Mouse (Mus musculus) heart, postnatal 10 days (tissue): Measurements from ENCODE around the gene Ddost. TPM values are rescaled to one million over a fixed set of nuclear protein-coding genes. Genes with fewer than 3 reads are reported as not detected.
"Not testable (repeated sequence)": the region's sequence is repeated elsewhere in the genome, so short reads cannot be mapped to it uniquely, and the experiment has no call there.

Experiments
- DNase-seq, 2 experiments: peaks; one replicate each; pipeline ENCODE4 v3.0.0; 2021
- intact Hi-C: fragments of 180-260 bp; cut with DNase I; formaldehyde crosslinking; loops from one replicate; pipeline ENCODE4 v1.15.1; 2025
- total RNA-seq, 2 experiments: library from RNA; stranded (reverse); gene quantifications; 2 replicates each; pipeline ENCODE4 v1.2.3; 2021

Gene Ddost
- total RNA-seq, 2 experiments from 2014 or later = 87.3 to 89.2 TPM

DNA sequence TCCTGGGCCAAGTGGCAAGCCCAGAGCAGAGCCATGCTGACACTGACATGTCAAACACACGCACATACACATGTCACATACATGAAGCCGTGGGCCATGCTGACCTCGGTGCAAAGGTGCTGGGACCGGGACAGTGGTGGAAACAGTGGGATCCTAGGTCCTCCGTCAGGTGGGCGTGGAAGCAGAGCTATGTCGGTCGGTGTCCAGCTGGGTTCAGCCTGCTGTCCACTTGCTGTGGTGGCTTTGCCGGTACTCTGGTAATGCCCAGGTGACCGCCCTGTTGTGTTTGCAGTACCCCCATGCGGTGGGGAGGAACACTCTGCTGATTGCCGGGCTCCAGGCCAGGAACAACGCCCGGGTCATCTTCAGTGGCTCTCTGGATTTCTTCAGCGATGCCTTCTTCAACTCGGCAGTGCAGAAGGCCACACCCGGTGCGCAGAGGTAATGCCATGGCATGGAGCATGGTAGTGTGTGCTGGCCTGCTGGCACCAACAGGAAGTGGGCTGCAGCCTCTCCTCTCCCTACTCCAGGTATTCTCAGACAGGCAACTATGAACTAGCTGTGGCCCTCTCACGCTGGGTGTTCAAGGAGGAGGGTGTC, 5.9 kb downstream of the Ddost start:
- DNase-seq = no peak
- intact Hi-C loops = no loop called here

GRCm38 (mm10) chr4:138311595-138311994, 7.1 kb downstream of the Ddost start:
- DNase-seq = peak in 1 of 2 experiments; percentile 58
- intact Hi-C loops = no loop called here

- intact Hi-C loops = no loop called here
These were observed 7.6 kb downstream of the Ddost start for GRCm38 (mm10) chr4:138312105-138312504.

GRCm38 (mm10) chr4:138313021-138313420, 8.5 kb downstream of the Ddost start:
- DNase-seq = no peak
- intact Hi-C loops = no loop called here

More at GRCm38 (mm10) chr4:138312105-138312504, 7.6 kb downstream of the Ddost start:
- DNase-seq = no peak

- intact Hi-C loops = no loop called here
- DNase-seq = no peak
These were observed 9.3 kb downstream of the Ddost start for GRCm38 (mm10) chr4:138313795-138314194.

DNA sequence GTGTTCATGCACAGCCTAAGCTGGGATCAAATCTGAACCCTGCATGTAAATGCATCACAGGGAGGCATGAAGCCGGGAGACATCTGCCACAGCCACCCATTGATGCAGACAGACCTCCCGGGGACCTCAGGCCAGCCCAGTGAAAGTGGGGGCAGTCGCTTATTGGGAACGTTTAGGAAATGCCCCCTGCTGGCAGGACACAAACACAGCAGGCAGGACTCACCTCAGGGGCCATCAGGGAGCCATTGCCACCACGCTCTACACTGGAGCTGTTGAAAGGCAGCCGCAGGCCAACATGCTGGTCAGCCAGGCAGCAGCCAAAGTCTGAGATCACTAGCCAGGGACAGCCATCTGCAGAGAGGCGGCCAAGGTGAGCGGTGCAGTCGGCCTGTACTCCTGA, 11.3 kb downstream of the Ddost start:
- DNase-seq = peak in 1 of 2 experiments; percentile 53
- intact Hi-C loops = no loop called here

GRCm38 (mm10) chr4:138316369-138316768, 11.8 kb downstream of the Ddost start:
- no peak for DNase-seq
- intact Hi-C loops = no loop called here

DNA sequence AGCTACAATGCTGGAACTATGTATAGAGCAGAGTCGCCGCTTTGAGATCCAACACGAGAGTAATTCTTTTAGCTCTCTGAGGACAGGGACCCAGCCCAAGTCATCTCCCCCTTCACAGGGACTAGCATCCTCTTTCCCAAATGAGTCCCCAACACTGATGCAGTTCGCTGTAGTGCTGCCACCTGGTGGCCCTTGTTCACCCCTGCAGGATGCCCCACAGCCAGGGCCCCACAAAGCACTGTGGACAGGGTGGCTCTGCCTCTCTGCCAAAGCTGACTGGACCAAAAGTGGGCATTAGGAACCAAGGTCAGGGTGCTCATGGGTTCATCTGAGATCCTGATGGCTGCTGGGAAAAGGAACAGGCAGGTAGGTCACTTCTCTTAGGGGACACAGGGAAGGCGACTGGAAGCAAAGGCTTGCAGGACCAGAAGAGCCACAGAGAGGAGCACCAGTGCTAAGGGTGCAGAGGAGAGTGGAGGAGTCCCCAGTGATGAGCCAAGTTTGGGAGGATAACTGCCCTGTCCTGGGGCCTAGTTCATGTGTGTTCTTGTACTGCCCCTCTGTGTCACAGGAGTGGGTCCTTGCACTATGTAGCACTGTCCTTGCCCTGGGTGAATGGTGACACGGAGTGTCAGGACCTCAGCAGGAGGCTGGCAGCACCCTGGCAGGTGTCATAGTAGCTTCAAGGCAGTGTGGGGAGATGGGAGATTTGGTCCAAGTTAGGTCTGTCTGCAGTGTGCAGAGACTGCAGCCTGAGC, 14.2 kb downstream of the Ddost start:
- peak; percentile 62 to 79 for DNase-seq
- intact Hi-C loops = loop anchor here (1.0 kb wide), 2 partner anchors 61 to 108 kb away; no protein-coding TSS in a partner anchor

DNA sequence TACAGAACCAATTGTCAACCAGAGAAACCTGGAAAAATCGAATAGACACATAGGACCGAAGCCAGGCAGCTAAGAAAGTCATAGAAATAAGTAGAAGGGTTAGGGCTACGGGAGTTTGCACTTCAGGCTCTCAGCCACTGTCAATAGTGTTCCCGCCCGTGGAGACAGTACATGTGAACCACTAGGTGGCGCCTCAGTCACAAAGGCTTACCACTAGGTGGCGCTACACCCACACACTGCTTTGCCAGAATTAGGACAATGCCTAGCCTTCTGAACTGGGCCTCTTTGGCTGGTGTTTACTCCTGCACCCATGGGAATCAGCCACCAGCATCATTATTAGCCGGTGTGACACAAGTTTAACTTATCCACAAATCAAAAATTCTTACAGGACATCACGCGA, 15.0 kb downstream of the Ddost start:
- DNase-seq = peak; percentile 90 to 95
- intact Hi-C loops = loop anchor here (1.0 kb wide), 2 partner anchors 60 to 107 kb away; no protein-coding TSS in a partner anchor

GRCm38 (mm10) chr4:138320711-138321110, 16.2 kb downstream of the Ddost start:
- intact Hi-C loops = no loop called here
- no peak for DNase-seq

DNA sequence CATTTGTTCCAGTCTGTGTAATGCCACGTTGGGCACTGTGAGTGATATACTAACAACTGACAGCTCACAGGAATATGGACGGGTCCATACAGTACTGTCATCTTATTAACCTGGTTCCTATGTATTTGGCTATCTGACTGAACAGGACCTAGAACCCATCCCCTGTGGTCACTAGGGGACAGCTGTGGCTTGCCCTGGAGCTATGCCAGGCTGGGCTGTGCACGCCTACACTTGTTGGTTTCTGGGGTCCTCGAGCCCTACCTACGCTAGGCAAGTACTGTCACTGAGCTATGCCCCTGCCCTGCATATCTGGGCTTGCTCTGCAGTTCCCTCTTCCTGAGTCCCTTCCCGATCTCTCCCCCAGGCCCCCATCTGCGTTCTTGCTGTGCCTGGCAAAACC, 17.0 kb downstream of the Ddost start:
- no peak for DNase-seq
- intact Hi-C loops = no loop called here

DNA sequence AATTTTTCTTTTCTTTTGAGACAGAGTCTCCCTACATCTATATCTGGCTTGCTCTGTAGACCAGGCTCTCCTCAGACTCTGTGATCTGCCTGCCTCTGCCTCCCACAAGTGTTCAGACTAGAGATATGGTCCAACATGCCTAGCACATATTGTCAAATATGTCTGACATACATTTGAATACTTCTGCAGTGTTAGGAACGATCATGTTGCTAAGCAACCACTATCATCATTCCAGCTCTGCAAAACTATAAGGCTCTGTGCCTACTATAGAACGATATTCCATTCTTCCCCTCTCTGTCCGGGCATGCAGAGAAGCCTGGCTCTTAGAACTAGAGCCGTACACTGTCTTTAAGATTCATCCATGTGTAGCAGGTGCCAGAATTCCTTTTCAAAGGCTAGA, 18.2 kb downstream of the Ddost start:
- intact Hi-C loops = no loop called here
- no peak for DNase-seq

- peak; percentile 31 to 54 for DNase-seq
- intact Hi-C loops = no loop called here
These were observed 19.2 kb downstream of the Ddost start for GRCm38 (mm10) chr4:138323753-138324152.

DNA sequence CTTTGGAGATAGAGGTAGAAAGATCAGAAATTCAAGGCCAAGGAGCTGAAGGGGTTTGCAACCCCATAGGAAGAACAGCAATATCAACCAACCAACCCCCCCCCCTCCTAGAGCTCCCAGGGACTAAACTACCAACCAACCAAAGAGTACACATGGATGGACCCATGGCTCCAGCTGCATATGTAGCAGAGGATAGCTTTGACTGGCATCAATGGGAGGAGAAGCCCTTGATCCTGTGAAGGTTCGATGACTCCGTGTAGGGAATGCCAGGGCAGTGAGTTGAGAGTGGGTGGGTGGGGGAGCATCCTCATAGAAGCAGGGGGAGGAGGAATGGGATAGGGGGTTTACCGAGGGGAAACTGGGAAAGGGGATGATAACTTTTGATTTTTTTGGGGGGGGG, 19.9 kb downstream of the Ddost start:
- DNase-seq = no peak
- intact Hi-C loops = no loop called here

DNA sequence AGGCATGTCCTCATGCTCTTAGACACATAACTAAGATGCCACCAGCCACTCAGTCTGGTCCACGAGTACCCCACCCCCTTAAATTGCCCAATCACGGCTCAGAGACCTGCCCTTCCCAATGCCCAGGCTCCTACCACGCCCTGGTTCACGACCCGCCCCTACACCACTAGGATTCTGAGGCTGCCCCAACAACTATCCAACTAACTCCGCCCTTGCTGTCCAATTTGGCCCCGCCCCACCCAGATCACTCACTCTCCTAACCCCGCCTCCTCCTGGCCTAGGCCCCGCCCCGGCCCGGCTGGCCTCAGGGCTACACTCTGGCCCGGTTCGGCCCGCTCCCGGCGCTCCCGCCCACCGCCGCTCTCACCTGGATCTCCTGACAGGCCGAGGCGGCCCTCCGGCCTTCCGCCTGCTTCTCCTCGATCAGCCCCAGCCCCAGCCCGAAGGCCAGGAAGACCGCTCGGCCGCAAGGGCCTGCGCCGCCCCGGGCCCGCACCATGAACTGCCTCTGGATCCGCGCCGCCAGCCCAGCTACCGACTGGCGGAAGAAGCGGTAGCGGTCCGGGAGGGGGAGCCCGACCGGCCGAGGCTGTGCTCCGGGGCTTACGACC, 21.0 kb downstream of the Ddost start:
- DNase-seq = peak; percentile 97 to 98
- intact Hi-C loops = loop anchor here (1.0 kb wide), 1 partner anchor 54 kb away; no protein-coding TSS in a partner anchor

- DNase-seq = peak; percentile 94 to 95
- intact Hi-C loops = loop anchor here (1.0 kb wide), 1 partner anchor 53 kb away; no protein-coding TSS in a partner anchor
These were observed 21.7 kb downstream of the Ddost start, which contains the start of gene Pink1 for GRCm38 (mm10) chr4:138326077-138326695. Gene Pink1 (minus strand): TSS chr4:138326307.

- intact Hi-C loops, DNase-seq: not testable (repeated sequence)
These were observed 22.6 kb downstream of the Ddost start for GRCm38 (mm10) chr4:138327155-138327554.

DNA sequence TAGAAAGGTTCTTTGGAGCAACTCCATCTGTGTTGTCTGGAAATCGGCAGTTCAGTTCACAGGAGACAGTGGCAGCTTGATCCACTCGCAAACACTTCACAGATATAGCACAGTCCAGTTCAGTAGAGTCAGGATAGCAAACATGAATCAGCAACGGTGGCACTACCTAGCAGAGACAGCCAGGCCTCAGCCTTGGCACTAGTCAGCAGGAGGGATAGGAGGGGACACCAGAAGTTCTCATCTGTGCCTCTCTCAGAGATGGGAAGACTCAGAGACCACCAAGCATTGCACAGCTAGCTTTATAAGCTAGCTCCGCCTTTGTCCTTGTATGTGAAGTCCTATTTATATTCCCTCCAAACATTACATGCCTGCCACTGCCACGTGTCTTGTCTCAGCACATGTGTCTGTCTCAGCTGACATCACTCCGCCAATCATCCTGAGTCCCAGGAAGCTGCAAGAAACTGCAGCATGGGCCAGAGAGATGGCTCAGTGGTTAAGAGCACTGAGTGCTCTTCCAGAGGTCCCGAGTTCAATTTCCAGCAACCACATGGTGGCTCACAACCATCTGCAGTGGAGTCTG, 23.5 kb downstream of the Ddost start:
- no peak for DNase-seq
- intact Hi-C loops = no loop called here

DNA sequence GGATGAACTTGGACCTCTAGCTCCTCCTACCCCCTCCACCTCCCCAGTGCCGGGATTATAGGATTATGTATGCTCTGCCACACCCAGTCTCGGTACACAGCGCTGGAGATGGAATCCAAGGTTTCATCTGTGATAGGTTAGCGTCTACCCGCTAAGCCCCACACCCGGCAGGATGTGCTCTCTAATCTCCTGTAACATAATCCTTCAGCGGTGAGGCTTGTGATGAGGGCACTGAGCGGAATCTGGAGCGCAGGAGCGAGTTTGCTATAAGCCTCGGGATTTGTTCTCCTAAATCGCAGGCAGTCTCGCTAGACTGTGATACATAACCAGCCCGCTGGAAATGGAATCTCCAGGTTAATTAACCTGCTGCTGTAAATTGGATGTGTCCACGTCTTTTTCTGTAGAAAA, 25.7 kb downstream of the Ddost start:
- intact Hi-C loops = no loop called here
- DNase-seq = no peak

DNA sequence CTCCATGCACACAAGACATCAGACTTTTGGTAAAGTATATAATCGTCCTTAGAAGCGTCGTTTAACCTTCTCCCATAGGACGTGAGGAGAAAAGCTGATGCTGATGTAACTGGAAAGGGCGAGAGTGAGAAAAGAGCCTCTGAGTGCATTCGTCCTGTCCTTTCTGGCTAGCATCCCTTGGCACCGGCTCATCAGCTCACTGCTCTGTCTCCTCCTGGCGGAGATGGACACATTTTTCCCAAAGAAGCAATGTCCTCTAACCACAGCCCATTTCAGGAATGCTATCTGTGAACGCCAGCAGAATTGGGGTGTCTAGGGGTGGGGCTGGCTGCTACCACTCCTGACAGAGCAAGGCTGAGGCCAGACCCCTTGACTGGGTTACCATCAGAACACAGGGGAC, 27.1 kb downstream of the Ddost start:
- intact Hi-C loops = no loop called here
- DNase-seq = peak in 1 of 2 experiments; percentile 48

GRCm38 (mm10) chr4:138333135-138333534, 28.6 kb downstream of the Ddost start:
- DNase-seq = no peak
- intact Hi-C loops = no loop called here
